Mouse (Mus musculus): Measurements from ENCODE around the gene Zeb2. TPM values are rescaled to one million over a fixed set of nuclear protein-coding genes. Genes with fewer than 3 reads are reported as not detected.

Zeb2 gene
- polyA plus RNA-seq, 1 experiment, result 3.2 TPM

- Histone ChIP-seq H3K27me3 (ENCODE audit: control insufficient read depth, insufficient read depth, low read length) (no peaks in the 10 kb centered on the region), H3K27ac (ENCODE audit: control insufficient read depth, insufficient read depth, low read depth, low read length) (no peak overlapping the region), H3K4me1 (ENCODE audit: control insufficient read depth, insufficient read depth, low read length) (peaks cover 3% of the 10 kb centered on the region), H3K4me3 (ENCODE audit: control insufficient read depth, low read depth, low read length) (no peak overlapping the region), H3K36me3 (ENCODE audit: control insufficient read depth, insufficient read depth, low read length) (no peaks in the 10 kb centered on the region)
- TF ChIP-seq CTCF (IDR thresholded peaks at IDR 0.05; ENCODE audit: control insufficient read depth, insufficient read depth, insufficient replicate concordance, low read depth, low read length) (no peak), POLR2A (IDR thresholded peaks at IDR 0.05; ENCODE audit: control insufficient read depth, low read depth, low read length) (no peak)
Observed at GRCm38 (mm10) chr2:44999906-45000305, 117.3 kb downstream of the Zeb2 start.

- Histone ChIP-seq H3K27ac (ENCODE audit: control insufficient read depth, insufficient read depth, low read depth, low read length) (no peak overlapping the region), H3K4me1 (ENCODE audit: control insufficient read depth, insufficient read depth, low read length) (peaks cover 3% of the 10 kb centered on the region), H3K27me3 (ENCODE audit: control insufficient read depth, insufficient read depth, low read length) (no peaks in the 10 kb centered on the region), H3K36me3 (ENCODE audit: control insufficient read depth, insufficient read depth, low read length) (no peaks in the 10 kb centered on the region), H3K4me3 (ENCODE audit: control insufficient read depth, low read depth, low read length) (no peak overlapping the region)
- TF ChIP-seq POLR2A (IDR thresholded peaks at IDR 0.05; ENCODE audit: control insufficient read depth, low read depth, low read length) (no peak), CTCF (IDR thresholded peaks at IDR 0.05; ENCODE audit: control insufficient read depth, insufficient read depth, insufficient replicate concordance, low read depth, low read length) (no peak)
Observed at GRCm38 (mm10) chr2:44998710-44999109, 118.5 kb downstream of the Zeb2 start.

DNA sequence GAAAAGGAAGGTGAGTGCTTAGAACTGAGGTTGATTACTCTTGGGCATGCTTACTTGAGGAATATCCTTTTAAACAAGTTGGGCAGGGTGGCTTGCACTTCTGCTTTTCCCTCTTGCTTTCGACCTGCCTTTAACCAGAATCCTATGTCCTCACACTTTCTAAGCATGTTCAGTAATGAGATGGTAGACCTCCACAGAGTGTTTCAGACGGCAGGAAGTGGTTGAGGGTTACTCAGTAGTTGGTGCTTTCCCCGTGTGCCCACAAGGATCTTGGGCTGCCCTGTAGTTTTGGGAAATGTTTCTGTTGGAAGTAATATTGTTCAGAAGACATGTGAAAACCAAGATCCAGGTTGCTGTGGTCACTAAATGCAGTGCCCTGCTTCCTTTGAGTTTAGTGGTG is 135.5 kb downstream of the Zeb2 start:
- Histone ChIP-seq H3K27ac (ENCODE audit: control insufficient read depth, insufficient read depth, low read depth, low read length) (no peak overlapping the region), H3K4me3 (ENCODE audit: control insufficient read depth, low read depth, low read length) (no peak overlapping the region), H3K4me1 (ENCODE audit: control insufficient read depth, insufficient read depth, low read length) (peaks cover 5% of the 10 kb centered on the region), H3K36me3 (ENCODE audit: control insufficient read depth, insufficient read depth, low read length) (no peaks in the 10 kb centered on the region), H3K27me3 (ENCODE audit: control insufficient read depth, insufficient read depth, low read length) (no peaks in the 10 kb centered on the region)
- TF ChIP-seq CTCF (IDR thresholded peaks at IDR 0.05; ENCODE audit: control insufficient read depth, insufficient read depth, insufficient replicate concordance, low read depth, low read length) (no peak), POLR2A (IDR thresholded peaks at IDR 0.05; ENCODE audit: control insufficient read depth, low read depth, low read length) (no peak)

DNA sequence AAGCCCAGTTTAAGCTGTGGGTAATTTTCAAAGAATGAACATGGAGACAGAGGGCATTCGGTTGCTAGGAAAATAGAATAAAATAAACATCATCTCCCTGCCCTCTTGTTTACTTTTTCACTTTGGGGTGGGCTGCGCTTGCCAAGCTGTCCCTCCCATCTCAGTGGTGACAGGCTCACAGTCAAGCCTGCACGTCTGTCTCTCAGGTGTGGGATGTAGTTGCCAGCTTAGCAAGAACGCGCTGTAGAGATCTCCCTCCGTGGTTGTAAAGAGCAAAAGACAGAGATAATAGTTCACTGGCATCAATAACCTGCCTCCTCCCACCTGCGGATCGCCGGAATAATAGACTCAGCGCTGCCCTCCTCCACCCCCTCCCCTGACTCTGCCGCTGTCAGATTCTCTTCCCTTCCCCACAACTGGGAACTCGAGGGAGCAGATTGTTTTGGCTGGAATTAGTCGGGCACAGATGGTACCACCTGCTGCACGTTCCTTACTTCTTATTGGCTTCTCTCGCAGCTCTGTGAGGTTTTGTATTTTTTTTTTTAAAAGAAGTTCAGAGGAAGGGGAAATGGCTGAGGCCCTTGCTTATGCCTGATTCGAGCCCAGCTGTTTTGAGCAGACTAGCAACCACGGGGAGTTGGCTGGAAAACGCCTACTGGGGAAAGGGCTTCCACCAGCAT is 138.0 kb downstream of the Zeb2 start:
- Histone ChIP-seq H3K27me3 (ENCODE audit: control insufficient read depth, insufficient read depth, low read length) (no peaks in the 10 kb centered on the region), H3K36me3 (ENCODE audit: control insufficient read depth, insufficient read depth, low read length) (no peaks in the 10 kb centered on the region), H3K4me1 (ENCODE audit: control insufficient read depth, insufficient read depth, low read length) (peaks cover 5% of the 10 kb centered on the region), H3K27ac (ENCODE audit: control insufficient read depth, insufficient read depth, low read depth, low read length) (no peak overlapping the region), H3K4me3 (ENCODE audit: control insufficient read depth, low read depth, low read length) (peak overlapping the region; percentile 41)
- TF ChIP-seq POLR2A (IDR thresholded peaks at IDR 0.05; ENCODE audit: control insufficient read depth, low read depth, low read length), result no peak
- TF ChIP-seq CTCF (IDR thresholded peaks at IDR 0.05; ENCODE audit: control insufficient read depth, insufficient read depth, insufficient replicate concordance, low read depth, low read length), result no peak

DNA sequence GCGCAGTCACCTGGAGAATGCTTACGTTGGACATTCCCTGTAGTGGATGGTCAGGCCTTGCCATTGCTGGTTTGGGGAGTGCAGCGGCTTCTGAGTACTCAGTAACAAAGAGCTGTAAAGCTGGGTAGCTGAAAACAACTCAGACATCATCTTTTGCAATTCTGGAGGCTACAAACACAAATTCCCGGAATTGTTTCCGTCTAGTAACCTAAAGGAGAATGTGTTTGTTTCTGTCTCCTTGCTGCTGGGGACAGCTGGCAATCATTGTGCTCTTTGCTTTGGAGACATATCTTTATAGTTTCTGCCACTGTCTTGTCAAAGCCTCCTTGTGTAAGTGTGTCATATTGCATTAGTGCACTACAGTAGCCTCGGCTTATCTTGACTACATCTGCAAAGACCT is 139.2 kb downstream of the Zeb2 start:
- TF ChIP-seq POLR2A (IDR thresholded peaks at IDR 0.05; ENCODE audit: control insufficient read depth, low read depth, low read length), result no peak
- no peak for TF ChIP-seq CTCF (IDR thresholded peaks at IDR 0.05; ENCODE audit: control insufficient read depth, insufficient read depth, insufficient replicate concordance, low read depth, low read length)
- Histone ChIP-seq H3K4me3 (ENCODE audit: control insufficient read depth, low read depth, low read length) (no peak overlapping the region), H3K27me3 (ENCODE audit: control insufficient read depth, insufficient read depth, low read length) (no peaks in the 10 kb centered on the region), H3K4me1 (ENCODE audit: control insufficient read depth, insufficient read depth, low read length) (peaks cover 5% of the 10 kb centered on the region), H3K36me3 (ENCODE audit: control insufficient read depth, insufficient read depth, low read length) (no peaks in the 10 kb centered on the region), H3K27ac (ENCODE audit: control insufficient read depth, insufficient read depth, low read depth, low read length) (no peak overlapping the region)

- TF ChIP-seq CTCF (IDR thresholded peaks at IDR 0.05; ENCODE audit: control insufficient read depth, insufficient read depth, insufficient replicate concordance, low read depth, low read length) (no peak), POLR2A (IDR thresholded peaks at IDR 0.05; ENCODE audit: control insufficient read depth, low read depth, low read length) (no peak)
- no peaks in the 10 kb centered on the region for H3K27me3 ChIP-seq (ENCODE audit: control insufficient read depth, insufficient read depth, low read length)
- no peaks in the 10 kb centered on the region for H3K36me3 ChIP-seq (ENCODE audit: control insufficient read depth, insufficient read depth, low read length)
- no peak overlapping the region for H3K27ac ChIP-seq (ENCODE audit: control insufficient read depth, insufficient read depth, low read depth, low read length)
- H3K4me1 ChIP-seq (ENCODE audit: control insufficient read depth, insufficient read depth, low read length), result peaks cover 5% of the 10 kb centered on the region
- no peak overlapping the region for H3K4me3 ChIP-seq (ENCODE audit: control insufficient read depth, low read depth, low read length)
Observed at GRCm38 (mm10) chr2:44977556-44977955, 139.6 kb downstream of the Zeb2 start.

- Histone ChIP-seq H3K27me3 (ENCODE audit: control insufficient read depth, insufficient read depth, low read length) (no peaks in the 10 kb centered on the region), H3K27ac (ENCODE audit: control insufficient read depth, insufficient read depth, low read depth, low read length) (no peak overlapping the region), H3K4me1 (ENCODE audit: control insufficient read depth, insufficient read depth, low read length) (peaks cover 5% of the 10 kb centered on the region), H3K36me3 (ENCODE audit: control insufficient read depth, insufficient read depth, low read length) (no peaks in the 10 kb centered on the region), H3K4me3 (ENCODE audit: control insufficient read depth, low read depth, low read length) (no peak overlapping the region)
- no peak for TF ChIP-seq POLR2A (IDR thresholded peaks at IDR 0.05; ENCODE audit: control insufficient read depth, low read depth, low read length)
- TF ChIP-seq CTCF (IDR thresholded peaks at IDR 0.05; ENCODE audit: control insufficient read depth, insufficient read depth, insufficient replicate concordance, low read depth, low read length), result no peak
Observed at GRCm38 (mm10) chr2:44977051-44977450, 140.1 kb downstream of the Zeb2 start.

All from testis, adult 2 months (tissue).